Mouse (Mus musculus) ovary, postnatal 10 days (tissue): Measurements from ENCODE around the gene Arl13b.

ENCODE experiments used
- DNase-seq: peaks from one replicate; pipeline ENCODE4 v3.0.0; 2022; ENCODE audit warnings: low spot score

Arl13b gene

DNA sequence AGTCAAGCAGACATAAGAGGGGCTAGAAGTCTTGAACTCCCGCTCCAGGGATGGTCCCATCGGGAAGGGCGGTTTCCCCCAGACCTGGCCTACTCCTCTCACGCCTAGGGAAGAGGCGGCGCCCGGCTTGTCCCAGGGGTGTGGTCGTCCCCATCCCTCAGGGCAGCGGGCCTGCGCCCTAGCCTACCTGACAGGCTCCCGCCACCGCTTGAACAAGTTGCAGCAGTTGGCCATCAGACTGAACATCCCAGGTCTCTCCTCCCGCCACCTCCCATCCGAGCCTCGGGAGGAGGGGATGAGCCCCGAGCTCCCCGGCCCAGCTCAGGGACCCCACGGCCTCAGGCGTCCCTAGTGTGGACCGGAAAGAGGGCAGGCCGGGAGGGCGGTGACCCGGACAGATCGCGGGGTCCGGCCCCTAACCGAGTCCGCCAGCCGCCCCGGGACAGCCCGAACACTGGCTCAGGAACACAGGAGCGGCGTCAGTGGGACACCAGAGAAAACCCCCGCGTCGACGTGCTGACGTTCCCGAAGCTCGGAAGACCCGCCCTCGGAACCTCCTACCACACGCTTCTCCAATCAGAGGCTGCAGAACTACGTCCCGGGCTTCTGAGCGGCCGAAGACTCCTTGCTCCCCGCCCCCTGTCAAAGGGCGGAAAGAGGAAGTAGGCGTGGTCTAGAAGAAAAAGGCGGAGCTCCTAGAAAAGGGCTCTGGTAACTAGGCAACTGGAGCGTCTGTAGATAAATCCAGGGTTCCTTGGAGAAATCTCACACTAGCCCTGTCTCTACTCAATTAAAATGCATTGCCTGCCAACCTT, at the start of gene Arl13b:
Gene Arl13b, minus strand, starts transcription at position 543 of the 815 bp plus-strand sequence.
- peak; percentile 48 for DNase-seq

DNA sequence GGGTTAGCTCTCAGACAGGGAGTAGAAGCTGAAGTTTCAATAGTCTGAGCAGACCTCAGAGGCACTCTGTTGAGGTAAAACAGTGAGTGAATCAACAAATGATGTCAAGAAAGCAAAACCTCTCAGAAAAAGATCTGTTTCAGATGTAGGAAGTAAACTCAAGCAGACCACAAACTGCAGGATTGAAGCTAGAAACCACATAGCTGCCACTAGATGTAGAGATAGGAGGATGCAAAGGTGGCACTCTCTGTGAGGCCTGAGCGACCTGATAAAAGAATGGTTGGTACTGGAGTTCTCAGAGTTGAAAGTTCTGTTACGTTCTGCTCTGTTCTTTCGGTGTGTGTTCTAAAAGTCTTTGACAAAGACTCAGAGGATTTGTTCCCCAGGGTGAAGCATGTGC, 49.0 kb upstream of the Arl13b start:
- no peak for DNase-seq

DNA sequence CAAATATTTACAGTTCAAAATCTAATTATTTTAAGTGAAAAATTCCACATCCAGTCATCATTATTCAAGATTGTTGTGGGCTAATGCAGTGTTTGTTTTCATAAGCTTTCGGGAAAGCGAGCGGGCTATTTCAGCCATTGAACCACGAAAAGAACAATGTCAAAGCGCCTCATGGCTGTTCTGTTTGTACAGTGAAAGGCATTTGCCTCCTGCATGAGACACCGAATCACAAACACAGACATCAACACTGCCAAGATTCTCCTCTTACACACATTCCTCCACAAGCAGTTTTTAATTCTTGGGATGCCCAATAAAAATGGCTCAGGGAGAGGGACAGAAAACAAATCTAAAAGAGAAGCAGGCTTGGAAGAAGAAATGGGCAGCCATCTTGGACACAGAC, 27.2 kb upstream of the Arl13b start:
- DNase-seq, result no peak

DNA sequence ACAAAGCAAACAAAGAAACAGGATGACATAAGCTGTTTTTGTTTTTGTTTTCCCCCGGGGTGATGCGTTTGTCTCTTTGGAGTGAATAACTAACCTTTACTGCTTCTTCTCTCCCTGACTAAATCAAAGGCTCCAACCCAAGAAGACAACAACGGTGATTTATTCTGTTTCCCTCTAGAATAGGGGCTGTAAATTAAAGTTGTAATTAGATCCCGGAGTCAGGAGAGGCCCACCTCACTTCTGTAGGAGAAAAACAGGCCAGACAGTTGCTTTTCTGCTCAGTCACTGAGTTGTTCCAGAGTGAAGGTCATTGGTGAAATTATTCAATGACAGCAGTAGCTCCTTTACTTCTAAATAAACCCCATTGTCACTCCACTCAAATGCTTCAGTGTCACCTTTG, 26.3 kb upstream of the Arl13b start:
- no peak for DNase-seq

DNA sequence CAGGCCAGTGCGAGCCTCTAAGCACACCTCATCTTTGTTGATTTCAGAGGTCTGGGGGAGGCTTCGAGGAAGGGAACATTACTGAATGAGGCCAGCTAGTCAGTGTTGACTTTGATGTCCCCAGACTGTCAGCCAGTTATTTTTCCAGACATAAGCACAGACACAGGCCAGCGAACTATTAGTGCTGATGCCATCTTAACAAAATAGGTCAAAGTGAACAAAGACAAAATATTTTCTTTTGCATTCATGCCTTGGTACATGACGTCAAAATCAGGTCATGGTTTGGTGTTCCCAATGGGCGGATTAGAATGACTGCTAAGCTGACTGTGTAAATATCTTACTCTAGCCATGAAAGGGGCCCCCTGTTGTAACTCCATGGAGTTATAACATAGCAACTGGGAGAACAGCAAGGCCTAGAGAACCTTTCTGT, 25.9 kb upstream of the Arl13b start:
- no peak for DNase-seq

DNA sequence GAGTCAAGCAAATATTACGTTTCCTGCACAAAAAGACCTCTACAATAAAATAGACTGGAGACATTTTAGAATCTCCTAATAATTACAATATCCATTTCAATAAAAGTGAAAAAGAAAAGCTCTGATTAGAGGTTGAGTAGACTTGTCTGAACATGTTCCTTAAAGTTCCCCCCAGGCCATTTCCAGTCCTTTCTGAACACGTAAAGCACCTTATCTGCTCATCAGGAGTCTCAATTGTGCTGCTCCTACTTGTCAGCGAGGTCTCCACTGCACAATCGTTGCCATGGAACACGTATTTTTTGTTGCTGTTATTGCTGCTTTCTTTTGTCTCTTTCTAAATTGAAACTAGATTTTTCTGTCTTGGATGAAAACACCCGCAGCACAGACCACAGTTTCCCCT, 14.6 kb upstream of the Arl13b start:
- no peak for DNase-seq

DNA sequence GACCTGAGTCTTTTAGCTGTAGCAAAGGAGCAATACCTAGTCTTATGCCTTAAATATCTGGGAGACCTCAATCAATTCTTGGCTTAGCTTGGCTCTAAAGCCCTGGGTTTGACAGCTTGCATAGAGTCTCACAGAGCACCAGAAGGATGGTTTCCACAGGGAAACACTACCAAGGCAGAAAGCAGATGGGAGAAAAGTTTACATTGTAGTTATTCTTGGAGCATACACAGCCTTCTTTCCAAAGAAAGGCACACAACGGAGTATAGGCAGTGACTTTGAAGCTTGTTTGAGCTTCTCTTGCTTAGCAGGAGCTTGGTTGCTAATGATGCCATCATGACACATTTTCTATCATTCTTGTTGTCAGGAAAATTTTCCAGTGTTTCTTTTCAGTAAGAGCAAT, 13.3 kb upstream of the Arl13b start:
- no peak for DNase-seq

DNA sequence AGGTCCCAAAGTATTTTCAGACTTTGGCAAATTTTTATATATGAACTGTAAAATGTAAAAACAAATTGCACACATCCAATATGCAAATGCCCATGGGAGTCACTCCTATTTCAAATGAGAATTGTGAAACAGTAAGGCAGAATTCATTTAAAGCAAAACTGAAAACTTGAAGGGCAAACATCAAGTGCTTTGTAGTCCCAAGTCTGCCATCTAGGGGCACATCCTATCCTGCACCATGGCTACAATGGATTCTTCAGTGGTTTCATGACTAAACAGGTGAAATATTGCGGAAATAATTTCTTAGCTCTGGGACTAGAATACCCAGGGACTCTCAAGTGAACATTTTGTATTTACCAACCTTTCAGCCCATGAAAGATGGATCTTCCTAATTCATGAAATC, 11.2 kb upstream of the Arl13b start:
- DNase-seq, result no peak

DNA sequence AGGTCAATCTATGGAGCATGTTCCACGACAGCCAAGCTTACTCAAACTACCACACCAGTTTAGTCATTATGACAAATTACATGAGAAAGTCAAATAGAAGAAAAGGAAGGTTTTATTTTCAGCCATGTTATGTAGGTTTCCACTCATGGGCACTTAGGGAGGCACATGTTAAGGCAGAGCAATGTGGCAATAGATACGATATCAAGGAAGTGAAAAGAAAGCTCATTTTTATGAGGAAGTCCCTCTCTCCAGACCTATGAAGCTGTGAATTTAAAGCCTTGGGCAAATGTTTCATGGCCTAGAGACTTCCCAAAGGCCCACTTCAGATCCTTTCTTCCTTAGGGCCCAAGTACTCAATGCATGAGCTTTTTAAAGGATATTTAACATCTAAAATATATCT, 10.7 kb upstream of the Arl13b start:
- DNase-seq, result no peak

DNA sequence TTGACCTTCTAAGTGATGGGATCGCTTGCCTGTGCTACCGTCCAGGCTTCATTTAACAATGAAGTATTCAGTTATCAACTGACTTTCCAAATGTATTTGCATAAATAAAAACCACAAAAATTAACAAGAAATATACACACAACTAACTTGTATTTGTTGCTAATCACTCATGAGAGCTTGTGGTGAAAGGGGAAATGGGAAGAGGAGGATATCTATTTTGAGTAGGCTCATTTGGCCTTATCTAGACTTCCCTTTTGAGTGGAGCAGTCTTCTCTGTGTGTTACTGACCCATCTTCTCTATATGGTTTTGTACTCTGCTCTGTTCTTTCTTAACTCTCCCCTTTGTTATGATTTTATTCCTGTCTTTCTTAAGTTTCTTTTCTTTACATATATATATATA, 9.4 kb upstream of the Arl13b start:
- DNase-seq, result no peak

DNA sequence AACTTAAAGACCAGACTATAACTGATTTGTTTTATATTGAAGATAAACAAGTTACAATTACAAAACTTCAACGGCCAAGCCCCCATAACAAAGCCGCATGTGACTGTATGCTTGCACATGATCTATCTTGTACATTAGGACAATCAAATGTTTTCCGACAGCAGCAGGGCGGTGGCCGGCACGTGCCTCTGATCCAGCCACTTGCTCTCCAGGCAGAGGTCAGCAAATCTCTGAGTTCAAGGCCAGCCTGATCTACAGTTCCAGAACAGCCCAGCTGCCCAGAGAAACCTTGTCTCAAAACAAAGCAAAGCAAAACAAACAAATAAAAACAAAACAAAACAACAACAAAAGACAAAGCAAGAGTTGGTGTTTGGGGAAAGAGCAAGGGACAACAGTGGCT, 8.5 kb upstream of the Arl13b start:
- no peak for DNase-seq

DNA sequence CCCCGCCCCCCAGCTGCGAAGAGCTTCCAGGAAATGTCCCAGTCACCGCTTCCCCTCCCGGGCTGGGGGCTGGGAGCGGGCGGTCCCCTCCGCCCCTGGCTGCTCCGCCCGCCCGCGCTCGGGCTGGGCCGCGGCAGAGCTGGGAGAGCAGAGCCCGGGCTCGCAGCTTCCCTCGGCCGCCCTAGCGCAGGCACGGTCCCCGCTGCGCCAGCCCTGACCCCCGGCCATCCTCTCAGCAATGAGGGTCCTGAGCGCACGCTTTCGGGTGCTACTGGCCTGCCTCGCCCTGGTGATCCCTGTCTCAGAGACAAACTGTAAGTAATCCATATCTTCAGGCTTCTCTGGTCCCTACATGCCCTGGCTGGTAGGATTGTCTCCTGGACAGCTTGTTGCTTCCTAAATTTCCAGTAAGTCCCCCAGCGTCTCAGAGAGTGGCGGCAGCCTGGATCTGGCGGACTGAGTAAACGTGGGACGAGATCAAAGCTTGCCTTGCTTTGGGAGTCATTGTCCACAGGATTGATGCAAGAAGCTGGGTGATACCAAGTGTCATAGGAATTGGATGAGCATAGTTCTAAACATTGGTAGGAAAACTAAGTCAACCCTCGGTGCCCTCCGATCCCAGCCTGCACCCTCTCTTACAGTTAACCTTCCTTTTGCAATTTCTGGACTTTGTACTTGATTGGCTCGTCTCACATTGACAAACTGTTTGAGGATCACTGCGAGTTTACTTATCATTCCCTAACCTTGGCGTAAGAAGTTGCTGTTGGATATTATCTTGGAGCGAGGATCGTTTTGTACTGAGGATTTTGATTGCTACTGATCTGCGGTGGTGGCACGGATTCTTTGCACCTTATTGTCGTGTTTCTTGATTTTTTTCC, 7.6 kb upstream of the Arl13b start, which contains the start of gene Pros1:
Gene Pros1, plus strand, starts transcription at position 117 of the 878 bp plus-strand sequence.
- DNase-seq, result peak; percentile 42

DNA sequence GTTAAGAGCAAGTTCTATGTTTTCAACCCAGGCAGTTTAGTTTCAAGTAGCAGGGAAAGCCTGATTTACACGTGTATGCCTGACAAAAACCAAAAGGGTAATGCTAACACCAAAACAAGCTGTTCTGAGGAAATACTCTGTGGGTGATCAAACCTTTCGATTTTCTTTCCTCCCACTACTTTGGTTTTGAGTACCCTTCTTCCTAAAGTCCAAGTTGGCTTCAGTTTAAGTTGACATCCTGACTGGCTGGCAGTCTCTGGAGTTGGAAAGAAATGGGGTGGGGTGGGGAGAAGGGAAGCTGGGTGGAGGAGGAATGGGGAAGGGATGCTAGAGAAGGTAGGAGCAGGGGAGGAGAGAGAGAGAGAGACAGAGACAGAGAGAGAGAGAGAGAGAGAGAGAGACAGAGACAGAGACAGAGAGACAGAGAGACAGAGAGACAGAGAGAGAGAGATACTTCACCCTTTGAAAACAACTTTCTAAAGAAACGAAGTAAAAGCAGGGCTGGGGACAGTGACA, 6.8 kb upstream of the Arl13b start:
- no peak for DNase-seq

DNA sequence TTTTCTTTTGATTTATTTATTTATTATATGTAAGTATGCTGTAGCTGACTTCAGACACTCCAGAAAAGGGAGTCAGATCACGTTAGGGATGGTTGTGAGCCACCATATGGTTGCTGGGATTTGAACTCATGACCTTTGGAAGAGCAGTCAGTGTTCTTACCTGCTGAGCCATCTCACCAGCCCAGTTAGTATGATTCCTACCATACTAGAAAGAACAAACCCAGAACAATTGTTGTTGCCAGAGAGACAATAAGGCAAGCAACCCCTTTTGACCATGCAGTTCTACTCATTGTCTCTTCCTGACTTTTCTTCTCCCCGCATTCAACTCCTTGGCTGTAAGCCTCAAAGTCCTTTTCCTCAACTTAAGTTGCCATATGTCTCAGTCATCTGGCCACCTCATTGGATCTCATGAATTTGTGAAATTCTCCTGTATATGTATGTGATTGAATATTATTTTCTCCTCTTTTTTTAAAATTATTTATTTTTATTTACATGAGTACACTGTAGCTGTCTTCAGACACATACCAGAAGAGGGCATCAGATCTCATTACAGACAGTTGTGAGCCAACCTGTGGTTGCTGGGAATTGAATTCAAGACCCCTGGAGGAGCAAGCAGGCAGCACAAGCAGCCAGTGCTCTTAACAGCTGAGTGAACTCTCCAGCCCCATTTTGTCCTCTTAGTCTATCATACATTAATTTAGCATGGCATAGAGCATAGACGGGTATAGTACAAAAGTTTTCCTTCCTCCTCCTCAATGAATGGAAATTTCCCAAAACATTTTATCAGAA, 5.8 kb upstream of the Arl13b start:
- DNase-seq, result no peak

DNA sequence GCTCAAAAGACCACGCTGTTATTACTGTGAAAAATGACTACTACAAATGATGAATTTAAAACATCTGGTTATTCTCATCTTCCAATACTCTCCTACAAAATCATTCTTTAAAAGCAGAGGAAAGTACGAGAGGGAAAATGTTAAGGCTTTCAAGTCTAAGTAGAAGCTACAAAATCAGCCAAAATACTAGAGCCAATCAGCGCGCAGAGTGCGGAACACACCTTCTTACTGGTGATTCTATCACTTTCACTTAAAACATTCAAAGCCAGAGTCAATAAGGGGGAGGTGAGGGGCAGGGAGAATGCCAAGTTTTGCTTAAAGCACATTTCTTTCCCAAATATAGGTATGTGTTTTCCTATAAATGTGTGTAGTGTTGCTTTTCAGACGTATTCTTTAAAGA, 1.5 kb downstream of the Arl13b start:
- DNase-seq, result no peak

DNA sequence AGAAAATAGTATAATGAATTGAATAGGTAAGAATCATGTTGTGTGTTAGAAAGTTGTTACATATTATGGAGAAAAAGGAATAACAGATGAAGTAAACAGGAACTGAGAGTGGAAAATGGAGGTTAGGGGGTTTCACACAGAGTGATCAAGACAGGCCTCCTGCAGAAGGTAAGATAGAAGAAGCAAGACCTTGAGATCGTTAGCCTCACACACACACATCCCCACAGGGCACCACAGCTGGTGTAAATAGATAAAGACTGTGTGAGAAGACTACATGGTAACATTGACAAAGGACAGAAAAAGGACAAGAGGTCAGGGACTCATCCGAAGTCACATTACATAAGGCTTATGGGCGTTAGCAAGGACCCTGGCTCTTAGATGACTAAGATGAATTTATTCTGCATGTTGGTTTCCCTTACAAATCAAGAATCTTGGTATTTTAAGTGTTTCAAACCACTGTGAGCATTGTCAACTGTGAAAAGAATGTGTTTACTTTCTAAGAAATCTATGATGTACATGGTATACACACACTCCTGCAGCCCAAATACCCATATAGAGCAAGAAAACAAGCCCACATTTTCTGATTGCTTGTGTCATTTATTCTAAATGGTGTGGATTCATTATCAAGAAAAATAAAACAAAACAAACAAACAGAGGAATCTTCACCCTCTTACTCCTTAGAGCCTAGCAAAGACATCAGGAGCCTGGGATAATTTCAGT, 12.7 kb downstream of the Arl13b start:
- no peak for DNase-seq

DNA sequence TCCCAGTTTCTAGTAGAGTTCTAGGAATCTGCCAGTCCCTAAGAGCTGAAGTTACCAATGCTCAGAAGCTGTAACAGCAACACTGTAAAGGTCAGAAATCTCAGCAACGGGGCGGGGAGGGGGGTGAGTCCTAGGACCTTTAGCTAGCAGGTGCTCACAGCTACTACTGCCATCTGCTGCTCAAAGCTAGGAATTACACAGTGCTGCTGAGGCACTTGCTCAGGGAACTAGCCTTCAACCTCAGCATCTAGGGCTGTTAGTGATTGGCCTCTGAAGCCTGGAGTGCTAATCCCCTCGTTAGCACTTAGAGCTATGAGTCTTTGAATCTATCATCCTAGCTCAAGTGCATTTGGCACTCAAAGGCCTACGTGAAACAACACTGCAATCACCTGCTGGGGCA, 14.4 kb downstream of the Arl13b start:
- DNase-seq, result no peak

DNA sequence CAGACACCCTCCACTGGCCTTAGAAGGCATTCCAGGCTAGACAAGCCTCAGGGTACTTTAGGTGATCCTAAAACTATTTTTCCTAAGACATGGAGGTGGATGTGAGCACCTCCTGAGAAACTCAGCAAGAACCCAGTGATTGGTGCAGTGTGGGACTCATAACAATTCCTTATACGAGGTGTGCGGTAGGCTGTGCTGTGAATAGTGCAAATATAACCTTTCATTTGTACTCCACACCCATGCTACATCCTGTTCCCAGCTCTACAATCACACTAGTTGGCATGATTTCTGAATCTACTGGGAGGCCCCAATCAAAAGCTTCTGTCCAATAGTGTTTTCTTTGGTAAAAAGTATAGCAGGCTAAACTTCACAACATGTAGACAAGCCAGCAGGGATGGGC, 14.8 kb downstream of the Arl13b start:
- no peak for DNase-seq

DNA sequence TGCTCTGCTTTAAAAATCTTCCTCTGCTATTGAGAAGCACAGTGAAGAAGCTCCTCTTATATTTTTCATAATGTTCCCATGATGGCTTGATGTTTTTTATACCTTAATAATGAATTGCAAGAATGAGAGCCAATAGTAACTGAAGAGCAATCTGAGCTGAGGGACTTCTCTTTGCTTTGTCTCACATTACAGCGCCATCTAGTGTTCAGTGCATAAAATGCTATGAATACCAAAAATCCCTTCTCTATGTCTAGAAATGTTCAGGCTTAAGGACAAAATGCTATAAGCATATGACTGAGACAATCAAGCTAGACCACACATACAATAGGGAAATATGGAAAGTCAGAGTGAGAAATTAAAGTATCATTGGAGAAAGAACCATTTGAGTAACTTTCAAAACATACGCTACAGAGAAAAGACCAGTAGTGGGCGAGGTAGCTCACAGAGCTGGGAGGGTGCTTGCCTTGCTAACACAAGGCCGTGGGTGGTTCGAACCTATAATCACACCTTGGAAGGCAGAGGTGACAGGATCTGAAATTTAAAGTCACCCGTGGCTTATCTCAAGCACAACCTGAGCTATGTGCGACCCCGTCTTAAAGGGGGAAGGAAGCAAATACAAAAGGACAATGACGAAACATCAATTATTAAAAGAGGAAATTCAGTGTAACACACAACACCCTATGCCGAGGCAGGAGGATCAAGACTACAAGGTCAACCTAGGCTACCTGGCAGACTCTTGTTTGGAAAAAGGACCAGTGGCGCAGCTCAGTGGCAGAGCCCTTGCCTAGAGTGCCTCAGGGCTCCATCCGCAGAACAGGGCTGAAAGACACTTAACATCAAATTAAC, 20.5 kb downstream of the Arl13b start:
- DNase-seq, result no peak

DNA sequence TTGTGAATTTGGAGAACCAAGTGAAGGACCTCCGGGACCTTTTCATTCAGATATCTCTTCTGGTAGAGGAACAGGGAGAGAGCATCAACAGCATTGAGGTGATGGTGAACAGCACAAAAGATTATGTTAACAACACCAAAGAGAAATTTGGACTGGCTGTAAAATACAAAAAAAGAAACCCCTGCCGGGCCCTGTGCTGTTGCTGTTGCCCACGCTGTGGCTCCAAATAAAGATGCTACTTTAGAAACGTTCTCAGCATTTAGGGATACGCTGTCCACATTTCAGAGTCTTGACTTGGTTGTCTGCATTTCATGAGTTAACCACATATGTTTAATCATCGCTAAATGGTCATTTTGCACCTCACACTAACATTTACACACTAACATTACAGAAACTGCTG, 24.4 kb downstream of the Arl13b start:
- DNase-seq, result no peak

DNA sequence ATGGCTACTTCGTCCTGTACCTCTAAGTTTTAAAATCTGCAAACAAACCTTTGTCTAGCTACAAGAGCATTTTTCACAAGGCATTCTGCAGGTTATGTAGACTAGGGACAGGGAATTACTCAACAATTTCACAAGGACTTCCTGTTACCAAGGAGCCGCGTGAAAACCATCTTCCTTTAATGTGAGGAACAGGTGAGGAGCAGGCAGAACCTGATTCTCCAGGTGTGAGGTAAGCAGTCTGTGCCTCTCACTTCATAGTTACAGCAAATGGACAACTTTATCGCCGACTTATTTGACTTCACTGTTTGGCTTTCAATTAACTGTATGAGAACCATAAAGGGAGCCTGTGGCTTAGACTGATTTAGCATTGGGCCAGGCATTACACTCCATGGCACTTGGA, 32.3 kb downstream of the Arl13b start, which contains the start of gene Stx19:
Gene Stx19, plus strand, starts transcription at position 186 of the 400 bp plus-strand sequence.
- DNase-seq, result no peak
